In the genomic region with DNA sequence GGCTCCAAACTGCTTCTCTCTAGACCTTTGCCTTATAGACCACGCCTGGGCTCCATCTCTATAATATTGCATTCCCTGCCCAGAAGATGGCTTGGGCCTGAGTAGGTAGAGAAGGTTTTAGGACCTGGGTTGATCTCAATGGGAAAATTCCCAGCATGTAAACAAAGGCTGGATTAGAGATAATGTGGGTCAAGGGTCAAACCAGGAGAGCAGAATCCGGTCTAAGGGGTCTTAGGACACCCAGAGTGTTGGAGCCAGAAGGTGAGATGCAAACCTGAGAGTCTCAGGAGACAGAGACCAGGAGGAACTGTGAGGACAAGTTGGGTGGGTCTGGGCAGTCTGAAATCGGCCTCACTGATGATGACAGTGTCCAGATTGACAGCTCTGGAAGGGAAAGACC, we compare ENCODE assay signal across 16 mouse cellular contexts. TPM values are rescaled to one million over a fixed set of nuclear protein-coding genes. Genes with fewer than 3 reads are reported as not detected.
DNase-seq lines count a peak whose midpoint lies in the region; ATAC-seq and TF ChIP-seq lines count a peak whose summit lies in the region.
"Had no signal": no experiment of that assay in that cellular context is flagged by ENCODE, and none has a peak within 500 bp of the region (broad histone marks: within the 10 kb centered on the region; RNA-seq: fewer than 3 reads in every experiment).

No protein-coding gene starts in this region.

- no peak for ATAC-seq in heart, embryonic 13.5 days (ENCODE audit: extremely low read depth, insufficient number of reproducible peaks, low FRiP score, low TSS enrichment)
- no peak for ATAC-seq in liver, embryonic 16.5 days (ENCODE audit: low read depth)
- ATAC-seq in monocyte, adult 5-6 weeks (replicated peaks; ENCODE audit: insufficient number of reproducible peaks, low FRiP score, low TSS enrichment, poor library complexity, severe bottlenecking): no peak
- ATAC-seq: forebrain, embryonic 16.5 days had no signal

- H3K9me3 ChIP-seq in heart, embryonic 13.5 days: no peaks in the 10 kb centered on the region
- H3K9me3 ChIP-seq in embryonic facial prominence, embryonic 10.5 days: no peaks in the 10 kb centered on the region
- no peaks in the 10 kb centered on the region for H3K9me3 ChIP-seq in liver, embryonic 16.5 days (replicated peaks; ENCODE audit: control insufficient read depth, low read length)
- H3K9me3 ChIP-seq in forebrain, embryonic 10.5 days: no peaks in the 10 kb centered on the region
- H3K9me3 ChIP-seq: embryonic facial prominence, embryonic 13.5 days; limb, embryonic 12.5 days; midbrain, embryonic 12.5 days; neural tube, embryonic 12.5 days had no signal

- H3K27ac ChIP-seq in heart, embryonic 13.5 days (replicated peaks): peak overlapping the region; percentile 65
- peak overlapping the region; percentile 52 for H3K27ac ChIP-seq in liver, adult 2 months (replicated peaks; ENCODE audit: insufficient read depth, low read depth, low read length)
- peak overlapping the region; percentile 46; the same call in 1 of the 2 replicates for H3K27ac ChIP-seq in embryonic facial prominence, embryonic 10.5 days (replicated peaks)
- peak overlapping the region; percentile 25; the same call in 1 of the 2 replicates for H3K27ac ChIP-seq in liver, embryonic 16.5 days (ENCODE audit: low read length)
- no peak overlapping the region for H3K27ac ChIP-seq in forebrain, embryonic 10.5 days
- H3K27ac ChIP-seq: embryonic facial prominence, embryonic 13.5 days; limb, embryonic 12.5 days; midbrain, embryonic 12.5 days; neural tube, embryonic 12.5 days had no signal

- H3K4me3 ChIP-seq in heart, embryonic 13.5 days: no peak overlapping the region
- H3K4me3 ChIP-seq in liver, adult 2 months (ENCODE audit: insufficient read depth, low read depth, low read length): no peak overlapping the region
- H3K4me3 ChIP-seq in embryonic facial prominence, embryonic 10.5 days: no peak overlapping the region
- H3K4me3 ChIP-seq in liver, embryonic 16.5 days (ENCODE audit: low read depth, low read length): no peak overlapping the region
- H3K4me3 ChIP-seq in forebrain, embryonic 10.5 days: no peak overlapping the region
- H3K4me3 ChIP-seq: embryonic facial prominence, embryonic 13.5 days; limb, embryonic 12.5 days; midbrain, embryonic 12.5 days; neural tube, embryonic 12.5 days had no signal

- DNase-seq in heart, postnatal 36 days: no peak
- DNase-seq in liver, adult 2 months (ENCODE audit: extremely low read depth, low read depth, low spot score): peak; percentile 54
- DNase-seq in liver: no peak
- DNase-seq in embryonic facial prominence, embryonic 10.5 days (ENCODE audit: low spot score): no peak
- no peak for DNase-seq in forebrain, embryonic 10.5 days (ENCODE audit: extremely low spot score, low spot score)
- DNase-seq: cerebellum, postnatal 10 days; gastrocnemius, postnatal 36 days; thymus, postnatal 4 days had no signal

- H3K79me2 ChIP-seq in liver, adult 2 months (ENCODE audit: control insufficient read depth, insufficient read depth, low read length): no peaks in the 10 kb centered on the region

- no peak overlapping the region for H3K4me2 ChIP-seq in heart, embryonic 13.5 days
- H3K4me2 ChIP-seq in liver, embryonic 16.5 days (ENCODE audit: low read depth, low read length): no peak overlapping the region
- H3K4me2 ChIP-seq: embryonic facial prominence, embryonic 13.5 days; limb, embryonic 12.5 days; midbrain, embryonic 12.5 days; neural tube, embryonic 12.5 days had no signal

- H3K27me3 ChIP-seq in heart, embryonic 13.5 days (replicated peaks): no peaks in the 10 kb centered on the region
- no peaks in the 10 kb centered on the region for H3K27me3 ChIP-seq in liver, adult 2 months (ENCODE audit: control insufficient read depth, insufficient read depth, low read length)
- no peaks in the 10 kb centered on the region for H3K27me3 ChIP-seq in embryonic facial prominence, embryonic 10.5 days (replicated peaks; ENCODE audit: low read depth, poor library complexity, severe bottlenecking)
- H3K27me3 ChIP-seq in liver, embryonic 16.5 days (ENCODE audit: control insufficient read depth, insufficient read depth, low read depth, low read length): no peaks in the 10 kb centered on the region
- H3K27me3 ChIP-seq in forebrain, embryonic 10.5 days (ENCODE audit: poor library complexity, severe bottlenecking): no peaks in the 10 kb centered on the region
- H3K27me3 ChIP-seq: embryonic facial prominence, embryonic 13.5 days; limb, embryonic 12.5 days; midbrain, embryonic 12.5 days; neural tube, embryonic 12.5 days had no signal

- intact Hi-C loops in heart, postnatal 36 days (cut with DNase I): loop anchor here (2.0 kb wide), 1 partner anchor 16 kb away; no protein-coding TSS in a partner anchor

- 41% methylated on average over 3 of the region's 3 CpGs for WGBS in heart, embryonic 13.5 days
- 38% methylated on average over 3 of the region's 3 CpGs for WGBS in liver, adult 2 months
- WGBS in embryonic facial prominence, embryonic 10.5 days: 49% methylated on average over 3 of the region's 3 CpGs
- WGBS in liver, embryonic 16.5 days (ENCODE audit: insufficient replicate concordance): 31% methylated on average over 3 of the region's 3 CpGs
- WGBS in forebrain, embryonic 10.5 days: 53% methylated on average over 3 of the region's 3 CpGs

- no peaks in the 10 kb centered on the region for H3K36me3 ChIP-seq in heart, embryonic 13.5 days
- no peaks in the 10 kb centered on the region for H3K36me3 ChIP-seq in liver, adult 2 months (ENCODE audit: control insufficient read depth, insufficient read depth, low read length)
- no peaks in the 10 kb centered on the region for H3K36me3 ChIP-seq in embryonic facial prominence, embryonic 10.5 days (replicated peaks)
- H3K36me3 ChIP-seq in liver, embryonic 16.5 days (ENCODE audit: control insufficient read depth, insufficient read depth): no peaks in the 10 kb centered on the region
- no peaks in the 10 kb centered on the region for H3K36me3 ChIP-seq in forebrain, embryonic 10.5 days (replicated peaks)
- H3K36me3 ChIP-seq: embryonic facial prominence, embryonic 13.5 days; limb, embryonic 12.5 days; midbrain, embryonic 12.5 days; neural tube, embryonic 12.5 days had no signal

- TF ChIP-seq CTCF in liver, adult 2 months (IDR thresholded peaks at IDR 0.05; ENCODE audit: low read depth, low read length): no peak

- peaks cover 65% of the 10 kb centered on the region for H3K4me1 ChIP-seq in heart, embryonic 13.5 days
- H3K4me1 ChIP-seq in liver, adult 2 months (ENCODE audit: control insufficient read depth, insufficient read depth, low read length): peaks cover 30% of the 10 kb centered on the region
- peaks cover 19% of the 10 kb centered on the region for H3K4me1 ChIP-seq in embryonic facial prominence, embryonic 10.5 days
- H3K4me1 ChIP-seq in liver, embryonic 16.5 days (ENCODE audit: control insufficient read depth, low read depth, low read length): peaks cover 25% of the 10 kb centered on the region
- peaks cover 14% of the 10 kb centered on the region for H3K4me1 ChIP-seq in forebrain, embryonic 10.5 days
- H3K4me1 ChIP-seq: limb, embryonic 12.5 days; midbrain, embryonic 12.5 days; neural tube, embryonic 12.5 days had no signal

- 0 out of 2 replicates have a peak overlapping the region, but pooled peaks have one; percentile 37 for H3K9ac ChIP-seq in heart, embryonic 13.5 days
- H3K9ac ChIP-seq in liver, adult 2 months (ENCODE audit: low read depth, low read length): no peak overlapping the region
- no peak overlapping the region for H3K9ac ChIP-seq in liver, embryonic 16.5 days (ENCODE audit: low read depth, low read length)
- H3K9ac ChIP-seq: embryonic facial prominence, embryonic 13.5 days; limb, embryonic 12.5 days; midbrain, embryonic 12.5 days; neural tube, embryonic 12.5 days had no signal

- no peak for TF ChIP-seq POLR2A in liver, adult 2 months (IDR thresholded peaks at IDR 0.05; ENCODE audit: extremely low read depth, insufficient read depth, low read length)

RNA-seq across cellular contexts. Expression of a gene that starts 18.0 kb away (rescaled TPM):
- polyA plus RNA-seq in heart, embryonic 13.5 days (2015; fragmentation: Nextera tagmentation; extraction: Ambion mirVana): 15.6 and 16.1 TPM in 2 replicates
- 10 to 100 TPM; 77.4 to 84.9 TPM for total RNA-seq in heart, postnatal 36 days (2021)
- 11.7 and 14.5 TPM in 2 replicates for total RNA-seq in liver, adult 2 months (2014; rRNA removed)
- 1.5 and 1.7 TPM in 2 replicates for polyA plus RNA-seq in liver, adult 2 months (2012; rRNA removed)
- 12.7 and 13.1 TPM in 2 replicates for polyA plus RNA-seq in embryonic facial prominence, embryonic 10.5 days (2016; fragmentation: Nextera tagmentation; extraction: Ambion mirVana)
- 4.3 TPM in 2 replicates for polyA plus RNA-seq in liver, embryonic 16.5 days (2015; fragmentation: Nextera tagmentation; extraction: Ambion mirVana)
- polyA plus RNA-seq in forebrain, embryonic 10.5 days (2016; fragmentation: Nextera tagmentation; extraction: Ambion mirVana): 10.5 and 11.5 TPM in 2 replicates
- 78.4 to 114 TPM (median 84.2 TPM) in 3 replicates for total RNA-seq in monocyte, adult 5-6 weeks (2017)
